Mouse (Mus musculus) skeletal muscle tissue, adult 2 months (tissue): ENCODE data around the gene Podxl2.

ENCODE experiments used
- DNase-seq: peaks from one replicate; pipeline ENCODE4 v3.0.0-alpha.2; 2012; ENCODE audit warnings: low read depth, low spot score

Gene Podxl2

DNA sequence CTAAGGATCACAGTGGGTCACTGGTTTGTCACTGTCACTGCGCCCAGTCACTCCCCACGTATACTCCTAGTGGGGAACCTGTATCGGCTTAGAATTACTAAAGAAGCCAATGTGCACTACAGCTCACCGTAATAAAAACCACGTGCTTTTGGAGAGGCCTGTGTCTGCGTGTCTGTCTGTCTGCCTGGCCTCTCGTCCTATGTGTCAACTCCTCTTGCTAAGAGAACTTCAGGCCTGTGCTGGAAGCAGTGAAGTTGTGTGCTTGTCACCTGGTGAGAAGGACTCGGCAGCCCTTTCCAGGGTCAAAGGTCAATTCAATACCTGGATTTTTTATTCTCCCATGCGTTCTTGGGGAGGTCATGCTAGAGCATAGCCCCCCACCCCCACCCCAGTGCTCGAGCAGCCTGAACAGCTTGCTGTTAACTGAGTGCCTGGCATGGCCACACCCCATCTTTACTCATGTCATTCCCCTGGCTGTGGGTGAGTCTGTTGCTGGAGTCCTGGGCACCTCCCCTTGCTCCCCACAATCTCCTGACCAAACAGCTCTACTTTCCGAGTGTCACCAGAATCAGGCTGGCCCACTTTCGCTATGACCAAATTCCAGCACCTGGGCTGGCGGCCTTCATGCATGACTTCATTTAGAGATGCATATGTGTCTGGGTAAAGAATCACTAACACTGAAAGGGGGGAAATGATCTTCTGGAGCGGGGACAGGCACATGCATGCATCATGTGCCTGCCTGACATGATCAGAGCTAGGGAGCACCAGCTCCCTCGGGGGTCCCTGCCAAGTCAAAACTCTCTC, 46.4 kb downstream of the Podxl2 start:
- no peak for DNase-seq

DNA sequence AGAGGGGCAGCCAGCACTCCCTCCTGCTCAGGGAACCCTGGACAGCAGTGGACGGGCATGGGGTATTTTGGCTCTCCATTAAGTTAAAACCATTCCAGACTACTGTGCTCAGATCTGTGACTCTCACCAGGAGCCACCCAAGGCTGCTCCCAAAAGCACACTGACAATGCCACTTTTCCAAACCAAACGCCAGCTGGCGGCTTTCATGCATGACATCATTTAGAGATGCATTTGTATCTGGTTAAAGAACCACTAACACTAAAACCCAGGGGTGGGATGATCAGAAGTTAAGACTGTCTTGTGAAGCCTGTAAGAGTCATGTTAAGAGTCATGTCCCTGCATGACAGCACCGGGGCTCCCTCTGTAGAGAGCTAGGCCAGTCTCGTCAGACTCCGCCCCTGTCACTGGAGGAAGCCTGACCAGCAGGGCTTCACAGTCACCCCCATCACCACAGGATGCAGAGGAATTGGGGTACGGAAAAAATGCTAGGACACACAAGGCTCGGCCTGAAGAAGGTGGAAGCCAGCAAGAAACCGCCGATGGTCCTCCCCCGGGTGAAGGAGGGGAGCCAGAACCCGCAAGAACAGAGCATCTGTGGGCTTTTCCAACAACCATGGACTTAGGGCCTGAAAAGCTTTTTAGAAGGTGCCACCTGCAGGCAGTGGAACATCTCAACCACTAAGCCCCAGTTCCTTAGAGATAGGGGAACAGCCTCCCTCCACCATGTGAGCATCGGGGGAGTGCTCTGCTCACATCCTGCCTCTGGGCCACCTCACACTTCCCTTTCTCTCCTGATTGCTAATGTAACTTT, 47.2 kb downstream of the Podxl2 start:
- DNase-seq, result no peak

DNA sequence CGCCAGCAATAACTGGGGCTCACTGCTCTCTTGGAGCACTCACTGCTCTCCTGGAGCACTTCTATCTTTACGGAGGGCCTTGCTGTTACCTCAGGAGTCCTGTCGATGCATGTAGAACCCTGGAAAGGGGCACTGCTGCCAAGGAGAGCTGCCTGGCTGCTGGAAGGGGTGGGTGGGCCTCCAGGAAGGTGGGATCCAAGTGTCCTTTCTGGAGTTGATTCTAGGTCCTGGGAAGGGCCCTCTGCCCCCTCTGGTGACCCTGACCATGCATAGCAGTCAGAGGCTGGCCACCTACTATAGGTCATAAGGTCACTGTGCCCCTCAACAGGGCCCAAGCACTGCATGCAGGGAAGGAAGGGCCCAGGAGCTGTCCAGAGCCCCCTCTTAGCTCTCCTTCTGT, 47.9 kb downstream of the Podxl2 start:
- DNase-seq, result no peak

DNA sequence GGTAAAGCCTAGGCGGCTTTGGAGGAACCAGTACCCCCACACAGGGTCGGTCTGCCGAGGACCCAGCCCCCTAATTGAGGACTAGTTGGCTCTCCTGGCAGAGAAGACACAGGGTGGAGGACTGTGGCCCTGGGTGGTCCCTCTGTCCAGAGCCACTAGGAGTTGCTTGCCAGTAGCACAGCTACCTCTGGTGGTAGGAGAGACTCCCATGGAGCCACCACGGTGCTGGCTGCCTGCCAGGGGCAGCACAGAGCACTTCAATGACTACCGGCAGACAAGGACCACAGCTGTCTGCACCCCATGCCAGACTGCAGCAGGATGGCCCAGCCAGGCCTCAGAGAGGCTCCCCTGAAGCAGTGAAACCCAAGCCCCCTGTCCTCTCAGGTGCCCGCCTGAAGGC, 48.3 kb downstream of the Podxl2 start:
- DNase-seq, result peak; percentile 81

DNA sequence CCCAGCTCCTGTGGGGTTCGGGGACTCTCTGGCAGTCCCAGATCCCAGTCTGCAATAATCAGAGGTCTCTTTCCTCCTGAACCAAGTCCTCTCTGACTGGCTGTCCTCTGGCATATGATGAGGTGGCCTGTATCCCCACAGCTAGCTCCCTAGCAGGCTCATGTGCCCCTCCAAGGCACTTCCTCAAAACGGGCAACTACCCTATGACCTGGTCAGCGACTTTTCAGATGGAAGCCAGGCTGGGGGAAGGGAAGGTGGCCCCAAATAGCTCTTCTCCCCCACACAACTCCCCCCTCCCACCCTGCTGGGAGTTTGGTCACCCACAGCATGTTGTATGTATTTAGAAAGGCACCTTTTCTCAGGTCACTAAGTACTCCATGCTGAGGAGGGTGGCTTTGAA, 48.8 kb downstream of the Podxl2 start:
- no peak for DNase-seq

DNA sequence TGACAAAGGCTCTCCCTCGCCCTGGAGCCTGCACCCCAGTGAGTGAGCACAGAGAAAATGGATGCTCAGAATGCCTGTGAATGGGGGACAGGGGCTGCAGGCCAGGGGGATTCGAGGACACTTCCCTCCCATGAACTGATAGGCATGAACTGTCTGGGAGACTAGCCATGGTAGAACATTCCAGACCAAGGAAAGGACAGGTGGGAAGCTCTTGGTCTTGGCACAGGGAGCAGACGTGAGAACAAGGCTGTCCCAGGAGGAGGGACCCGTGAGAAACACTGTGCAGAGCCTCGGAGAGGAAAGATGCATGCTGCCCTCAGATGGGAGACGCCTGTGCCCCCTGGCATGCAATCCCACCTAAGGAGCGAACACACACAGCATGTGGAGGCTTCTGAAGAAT, 50.7 kb downstream of the Podxl2 start:
- no peak for DNase-seq

DNA sequence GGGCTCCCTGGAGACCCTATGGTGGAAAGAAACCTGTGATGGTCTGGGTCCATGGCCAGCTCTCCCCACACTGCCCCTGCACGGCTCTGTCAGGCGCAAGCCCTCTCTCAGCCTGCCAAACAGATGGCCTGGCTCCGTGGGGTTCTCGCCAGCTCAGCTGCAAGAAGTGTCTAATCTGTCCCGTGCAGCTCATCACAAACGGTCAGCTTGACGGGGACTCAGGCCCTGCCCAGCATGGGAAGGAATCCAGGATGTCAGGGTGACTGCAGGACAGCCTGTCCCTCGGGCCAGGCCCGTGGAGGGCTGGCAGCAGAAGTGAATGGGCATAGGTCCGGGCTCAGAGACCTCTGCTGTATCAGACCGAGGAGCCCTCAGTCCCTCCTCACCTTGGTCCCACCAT, 52.9 kb downstream of the Podxl2 start:
- DNase-seq, result peak; percentile 52

DNA sequence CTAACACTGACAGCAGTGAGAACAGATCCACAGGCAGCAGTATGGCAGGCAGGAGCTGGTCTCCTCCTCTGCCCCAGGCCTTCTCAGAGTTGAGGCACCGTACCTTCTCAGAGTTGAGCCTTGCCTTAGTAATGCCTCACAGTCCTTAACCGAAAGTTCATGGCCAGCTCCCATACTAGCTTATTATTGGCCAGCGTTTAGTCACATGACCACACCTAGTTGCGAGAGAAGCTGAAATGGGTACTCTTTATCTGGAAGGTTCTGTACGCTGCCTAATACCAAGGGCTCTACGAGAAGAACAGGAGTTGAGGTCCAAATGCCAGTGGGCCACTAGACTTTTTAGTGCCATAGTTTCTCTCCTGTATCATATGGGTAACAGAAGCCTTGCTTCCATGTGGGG, 53.5 kb downstream of the Podxl2 start:
- no peak for DNase-seq

DNA sequence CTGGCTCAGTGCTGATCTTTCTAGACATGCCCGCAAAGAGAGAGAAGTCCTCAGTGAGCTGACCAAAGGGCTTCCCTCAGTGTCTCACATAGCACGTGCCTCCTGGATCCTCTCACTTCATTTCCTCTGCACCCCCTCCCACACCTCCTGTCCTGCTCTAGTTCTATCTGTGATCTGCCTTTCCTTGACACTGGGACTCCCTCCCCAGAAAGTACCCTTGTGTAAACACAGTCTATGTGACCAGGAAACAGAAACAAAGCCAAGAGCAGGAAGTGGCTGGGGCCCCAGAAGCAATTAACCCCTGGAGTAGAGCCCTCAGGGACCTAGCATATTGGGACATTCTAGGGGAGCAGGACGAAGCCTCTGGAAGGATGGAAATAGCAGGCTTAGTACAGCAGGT, 54.0 kb downstream of the Podxl2 start:
- DNase-seq, result no peak

DNA sequence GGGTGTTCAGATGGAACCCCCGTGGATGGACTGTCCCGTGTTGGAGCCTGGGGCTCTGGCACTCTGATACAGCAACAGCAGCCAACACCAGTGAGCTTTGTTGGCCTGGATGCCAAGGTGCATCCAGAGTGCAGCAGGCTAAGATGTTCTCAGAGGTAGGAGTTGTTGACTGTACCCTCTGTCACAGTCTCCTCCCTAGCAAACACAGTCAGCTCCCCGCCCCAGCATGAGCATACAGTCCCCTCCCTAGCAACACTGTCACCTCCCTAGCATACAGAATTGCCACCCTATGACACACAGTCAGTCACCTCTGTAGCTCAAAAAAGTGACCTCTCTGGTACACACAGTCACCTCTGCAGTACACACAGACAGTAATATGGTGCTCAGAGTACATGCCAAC, 57.9 kb downstream of the Podxl2 start:
- DNase-seq, result no peak

DNA sequence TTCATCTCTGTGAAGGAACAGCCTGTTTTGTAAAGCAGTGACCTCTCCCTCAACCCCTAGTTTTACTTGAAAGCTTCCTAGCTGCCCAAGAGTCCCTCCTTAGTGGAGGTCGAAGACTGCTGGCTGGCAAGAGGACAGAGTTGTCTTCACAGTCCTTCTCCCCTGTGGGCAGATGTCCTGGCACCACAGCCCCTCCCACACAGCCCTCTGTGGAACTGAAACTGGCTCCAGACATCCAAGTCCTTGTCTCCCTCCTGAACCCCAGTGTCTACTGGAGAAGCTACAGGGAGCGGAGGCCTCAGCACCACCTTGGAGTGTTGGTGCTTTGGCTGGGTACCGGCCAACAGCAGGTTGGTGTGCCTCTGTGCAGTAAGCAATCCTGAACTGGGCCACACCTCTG, 59.4 kb downstream of the Podxl2 start:
- no peak for DNase-seq

DNA sequence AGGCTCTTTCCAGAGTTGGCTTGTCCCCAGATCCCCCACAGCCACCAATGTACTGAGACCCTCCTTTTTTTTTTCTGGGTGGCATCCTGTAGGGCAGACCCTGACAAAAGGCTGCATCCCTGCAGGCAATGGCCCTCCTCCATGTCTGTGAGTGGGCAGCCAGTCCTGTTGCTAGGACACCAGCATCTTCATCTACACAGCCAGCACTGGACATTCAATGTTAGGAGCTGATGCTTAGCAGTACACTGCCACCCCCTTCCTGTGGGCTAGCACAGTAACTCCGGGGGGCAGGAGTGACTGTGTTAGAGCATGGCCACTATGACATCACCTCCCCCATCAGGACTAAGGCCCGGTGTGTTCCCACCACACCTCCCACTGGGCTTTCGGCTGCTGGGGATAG, 59.8 kb downstream of the Podxl2 start:
- DNase-seq, result no peak

DNA sequence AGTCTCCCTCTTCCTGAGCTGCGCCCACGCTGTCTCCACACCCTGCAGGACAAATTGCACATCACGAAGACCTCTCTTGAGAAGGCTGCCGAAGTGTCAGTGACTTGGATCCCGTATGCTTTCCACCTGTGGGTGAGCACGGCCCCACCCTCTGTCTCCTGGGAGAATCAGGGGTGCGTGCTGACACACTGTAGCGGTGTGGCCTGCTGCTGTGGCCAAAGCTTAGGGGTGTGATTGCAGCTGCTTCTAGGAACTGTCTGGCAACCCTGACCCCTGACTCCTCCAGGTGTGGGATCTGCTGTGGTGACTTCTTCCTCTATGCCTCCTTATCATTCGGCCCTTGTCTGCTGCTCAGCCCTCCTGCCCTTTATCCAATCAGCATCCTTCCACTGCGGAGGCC, 61.0 kb downstream of the Podxl2 start:
- DNase-seq, result no peak

DNA sequence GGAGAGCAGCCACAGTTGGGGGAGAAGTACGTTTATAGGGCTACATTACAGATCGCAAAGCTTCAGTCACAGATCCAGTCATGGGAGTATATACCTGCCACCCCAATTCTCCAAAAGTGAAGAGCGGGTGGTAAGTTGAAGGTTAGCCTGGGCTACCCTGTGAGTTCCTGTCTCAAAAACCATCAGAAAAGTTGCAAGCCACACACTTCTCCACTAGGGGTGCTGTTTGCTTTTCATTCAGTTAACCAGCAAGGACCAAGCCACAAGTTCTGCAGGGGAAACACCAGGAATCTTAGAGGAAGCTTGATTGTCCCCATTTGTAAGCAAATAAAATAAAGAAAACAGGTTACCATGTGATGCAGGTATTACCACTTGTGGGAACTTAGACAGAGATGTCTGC, 62.0 kb downstream of the Podxl2 start:
- DNase-seq, result no peak

DNA sequence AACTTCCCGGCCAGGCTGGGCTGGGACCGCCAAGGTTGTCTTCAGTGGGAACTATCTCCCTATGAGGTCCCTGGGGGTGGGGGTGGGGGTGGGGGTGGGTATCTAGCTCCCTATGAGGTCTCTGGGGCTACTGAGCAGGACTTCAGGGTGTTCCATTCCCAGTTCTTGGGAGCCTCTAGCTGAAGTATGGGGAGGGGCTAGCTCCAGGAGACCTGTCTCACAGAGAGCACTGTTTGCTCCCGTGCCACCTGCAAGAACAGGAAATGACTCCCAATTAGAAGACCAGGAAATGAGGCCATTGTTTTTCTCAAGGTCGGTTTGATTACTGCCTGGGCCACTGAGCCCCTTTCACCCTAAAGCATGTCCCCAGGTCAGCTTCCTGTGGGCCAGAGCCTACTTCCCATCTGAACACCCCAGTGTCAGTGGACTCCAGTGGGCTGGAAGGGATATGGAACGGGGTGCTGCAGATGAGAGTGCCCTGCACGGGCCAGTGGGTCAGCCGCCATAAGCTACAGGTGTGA, 62.9 kb downstream of the Podxl2 start:
- no peak for DNase-seq

DNA sequence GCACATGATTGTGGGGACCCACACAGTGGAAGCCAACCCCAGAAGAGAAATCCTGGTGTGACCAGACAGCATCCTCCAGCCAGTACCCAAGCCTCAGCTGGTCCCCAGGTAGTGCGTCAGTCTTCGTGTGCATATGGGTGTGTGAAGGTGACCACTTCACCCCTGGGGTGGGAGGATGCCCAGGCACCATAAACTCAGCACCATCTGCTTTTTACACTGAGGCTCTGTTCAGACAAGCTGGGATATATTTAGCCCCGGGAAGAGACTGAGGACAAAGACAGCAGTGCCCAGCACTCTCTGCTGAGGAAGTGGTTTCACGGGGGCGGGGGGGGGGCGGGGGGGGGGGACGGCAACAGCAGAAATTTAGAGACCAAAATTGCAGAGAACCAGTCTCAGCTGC, 63.4 kb downstream of the Podxl2 start:
- no peak for DNase-seq

DNA sequence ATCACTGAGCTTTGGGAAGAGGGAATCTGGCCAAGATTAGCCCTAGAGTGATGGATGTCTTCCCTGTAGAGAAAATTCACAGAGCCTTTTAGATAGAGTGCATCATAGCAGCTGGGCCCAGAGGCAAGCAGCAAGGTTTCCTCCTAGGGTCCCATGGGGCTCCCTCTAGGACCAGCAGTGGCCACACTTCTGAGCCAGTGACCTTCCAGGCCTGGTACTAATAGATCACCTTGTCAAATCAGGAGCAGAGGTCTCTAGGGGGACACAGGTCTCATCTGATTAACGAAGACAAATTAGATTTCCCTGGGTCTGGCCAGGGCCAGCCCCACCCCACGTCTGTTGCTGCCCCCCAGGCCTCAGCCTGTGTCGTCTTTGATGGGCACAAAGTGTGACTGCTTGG, 64.6 kb downstream of the Podxl2 start:
- DNase-seq, result no peak

DNA sequence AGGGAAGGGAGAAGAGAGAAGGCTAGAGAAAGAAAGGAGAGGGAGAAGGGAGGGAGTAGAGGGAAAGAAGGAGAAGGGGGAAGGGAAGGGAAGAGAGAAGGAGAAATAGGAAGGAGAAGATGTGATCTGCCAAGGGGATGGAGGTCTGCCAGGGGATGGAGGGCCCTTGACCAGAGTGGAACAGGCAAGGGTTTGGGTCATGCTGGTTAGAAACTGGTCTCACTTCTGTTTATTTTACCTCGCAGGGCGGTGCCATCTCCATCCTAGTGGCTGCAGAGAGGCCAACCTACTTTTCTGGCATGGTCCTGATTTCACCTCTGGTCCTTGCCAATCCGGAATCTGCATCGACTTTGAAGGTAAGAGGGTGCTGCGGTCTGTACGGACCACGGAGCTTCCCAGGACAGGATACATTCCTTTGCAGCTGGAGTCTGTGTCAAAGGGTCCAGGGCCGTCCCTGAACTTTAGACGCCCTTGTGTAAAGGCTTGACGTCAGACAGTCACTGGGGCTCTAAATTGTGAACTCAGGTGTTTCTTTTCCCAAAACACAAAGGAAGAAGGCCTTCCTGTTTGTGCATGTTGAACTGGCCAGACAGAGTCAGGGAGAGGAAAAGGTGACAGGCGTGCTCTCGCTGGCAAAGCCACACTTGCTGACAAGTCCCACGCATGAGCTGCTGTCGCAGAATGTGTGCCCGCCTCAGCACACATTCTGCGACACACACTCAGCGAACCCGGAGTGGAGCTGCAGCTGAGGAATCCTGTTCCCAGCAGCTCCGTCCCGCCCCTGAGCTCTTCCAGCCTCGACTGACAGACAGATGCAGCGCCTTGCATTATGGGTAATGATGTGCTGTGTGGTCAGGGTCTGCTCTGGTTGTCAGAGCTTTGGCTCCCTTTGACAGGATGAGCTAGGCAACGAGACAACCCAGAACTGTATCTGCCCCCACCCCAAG, 65.5 kb downstream of the Podxl2 start:
- DNase-seq, result no peak

DNA sequence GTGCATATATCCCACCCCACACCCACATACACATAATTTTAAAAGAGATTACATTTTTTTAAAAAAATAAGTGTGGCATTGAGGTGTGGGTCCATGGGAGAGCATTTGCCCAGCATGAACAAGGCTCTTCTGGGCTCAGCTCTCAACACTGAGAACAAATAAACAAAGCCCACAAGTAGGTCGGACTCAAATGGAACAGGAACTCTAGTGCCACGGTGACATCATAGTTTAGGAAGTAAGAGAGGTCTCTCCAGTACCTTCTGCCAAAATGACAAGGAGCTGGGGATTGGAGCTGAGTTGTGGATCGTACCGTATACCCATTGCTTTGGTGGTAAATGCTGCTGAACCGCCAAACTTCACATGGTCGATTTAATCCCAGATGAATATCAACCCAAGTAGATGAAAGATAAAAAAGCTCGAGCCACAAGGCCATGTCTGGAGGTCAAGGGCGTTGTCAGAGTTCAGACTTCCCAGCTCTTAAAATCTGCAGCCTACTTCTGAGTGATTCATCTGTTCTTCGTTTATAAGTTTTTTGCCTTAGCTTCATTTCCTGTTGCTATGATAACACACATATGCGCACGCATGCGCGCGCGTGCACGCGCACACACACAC, 69.8 kb downstream of the Podxl2 start:
- no peak for DNase-seq

DNA sequence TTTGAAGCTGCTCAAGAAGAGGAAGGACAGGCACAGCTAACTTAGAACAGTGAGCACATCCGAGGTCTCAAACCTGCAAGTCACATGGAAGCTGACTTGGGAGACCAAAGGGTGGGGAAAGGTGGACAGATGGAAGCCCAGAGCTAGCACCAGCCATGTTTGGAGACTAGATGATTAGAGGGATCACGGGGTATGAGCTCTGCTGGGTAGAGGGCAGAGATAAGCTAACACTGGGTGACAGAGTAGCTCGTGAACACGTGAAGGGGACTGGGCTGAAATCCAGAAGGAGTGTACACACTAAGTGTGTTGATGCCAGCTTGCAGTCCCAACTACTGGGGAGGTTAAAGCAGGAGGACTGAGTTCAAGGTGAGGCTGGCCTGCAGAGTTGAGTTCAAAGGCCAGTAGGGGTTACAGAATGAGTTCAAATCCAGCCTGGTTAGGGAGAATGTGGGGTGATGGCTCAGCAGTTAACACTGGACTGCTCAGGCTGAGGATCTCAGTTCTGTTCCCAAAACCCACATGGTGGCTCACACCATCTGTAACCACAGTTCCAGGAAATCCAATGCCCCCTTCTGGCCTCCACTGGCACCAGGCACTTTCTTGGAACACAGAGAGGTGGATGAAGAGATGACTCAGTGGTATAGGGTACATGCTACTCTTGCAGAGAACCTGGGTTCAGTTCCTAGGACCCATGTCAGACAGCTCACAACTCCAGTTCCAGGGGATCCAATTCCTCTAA, 70.7 kb downstream of the Podxl2 start:
- DNase-seq, result no peak

DNA sequence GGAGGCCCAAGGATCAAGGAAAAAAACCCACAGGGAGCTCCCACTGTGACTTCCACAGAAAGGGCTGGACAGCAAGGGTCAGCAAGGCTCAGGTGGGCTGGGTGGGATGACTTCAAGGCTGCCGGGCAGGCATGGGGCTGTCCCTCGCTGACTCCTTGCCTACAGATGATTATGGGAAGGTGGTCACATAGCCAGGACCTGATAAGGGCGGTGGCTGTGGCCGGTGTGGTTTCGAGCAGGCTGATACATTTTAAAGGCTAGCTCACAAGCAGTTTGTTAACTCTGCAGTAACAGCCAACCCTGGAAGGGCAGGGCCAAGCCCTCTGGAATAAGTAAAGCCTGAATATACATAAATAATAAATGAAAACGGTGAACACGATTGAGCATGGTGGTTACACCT, 71.8 kb downstream of the Podxl2 start:
- no peak for DNase-seq
